Mouse (Mus musculus) G1E (cell line): ENCODE measurements around the gene Ddx39b.

Experiments used
- CTCF ChIP-seq: IDR thresholded peaks from 2 replicates; pipeline ENCODE4 v1.5.1; 2012; ENCODE audit warnings: low read depth, low read length, inconsistent platforms, mixed read lengths
- GATA1 ChIP-seq: IDR thresholded peaks from 2 replicates; pipeline ENCODE4 v1.6.1; 2012; ENCODE audit warnings: borderline replicate concordance, low read length, inconsistent platforms, mixed read lengths
- GATA2 ChIP-seq: IDR thresholded peaks from 2 replicates; pipeline ENCODE4 v1.6.1; 2012; ENCODE audit warnings: low read depth, low read length, inconsistent platforms, borderline replicate concordance
- POLR2AphosphoS5 ChIP-seq: IDR thresholded peaks from 2 replicates; pipeline ENCODE4 v1.6.1; 2012; ENCODE audit warnings: low read depth, low read length, inconsistent platforms; ENCODE audit not compliant: insufficient replicate concordance
- TAL1 ChIP-seq: conservative IDR thresholded peaks from 2 replicates; pipeline ENCODE4 v1.6.1; 2012; ENCODE audit warnings: low read depth, low read length, inconsistent platforms, mixed read lengths

GRCm38 (mm10) chr17:35236996-35237395 lies 4.5 kb upstream of the Ddx39b start:
- no peak for TF ChIP-seq GATA1
- TF ChIP-seq CTCF, result no peak
- TF ChIP-seq POLR2AphosphoS5, result no peak
- TF ChIP-seq TAL1, result no peak
- TF ChIP-seq GATA2, result no peak
